Mouse (Mus musculus) stomach, embryonic 14.5 days (tissue): ENCODE measurements at regions not wholly inside any gene's neighbourhood (a gene's known extent, or its start where the extent isn't known, plus 50 kb on each side); places are given as distances from the start of the nearest gene placed in this dataset.

Experiments used
- ATAC-seq: fragments of 200-750 bp; cut with Nextera tagmentation; 2 replicates; pipeline ENCODE4 v1.8.0; 2017; ENCODE audit warnings: low read depth, moderate TSS enrichment; ENCODE audit not compliant: insufficient number of reproducible peaks, insufficient read depth, low FRiP score
- H3K27ac ChIP-seq: fragments of 300-500 bp; sonication (generic); 2 replicates; pipeline ENCODE4 v1.5.1; 2014; ENCODE audit warnings: mild to moderate bottlenecking, low read length, moderate library complexity, mixed read lengths
- H3K27me3 ChIP-seq: fragments of 300-500 bp; sonication (generic); 2 replicates; pipeline ENCODE4 v1.6.1; 2014; ENCODE audit warnings: low read length, control low read depth, mixed read lengths; ENCODE audit not compliant: control insufficient read depth, insufficient read depth
- H3K36me3 ChIP-seq: fragments of 300-500 bp; sonication (generic); 2 replicates; pipeline ENCODE4 v1.6.1; 2014; ENCODE audit warnings: mild to moderate bottlenecking, control low read depth, low read length, moderate library complexity, mixed read lengths; ENCODE audit not compliant: control insufficient read depth, insufficient read depth
- H3K4me1 ChIP-seq: fragments of 300-500 bp; sonication (generic); 2 replicates; pipeline ENCODE4 v1.6.1; 2014; ENCODE audit warnings: low read length, control low read depth, mixed read lengths; ENCODE audit not compliant: control insufficient read depth, insufficient read depth
- H3K4me2 ChIP-seq: fragments of 300-500 bp; sonication (generic); replicated peaks from 2 replicates; pipeline ENCODE4 v1.6.1; 2014; ENCODE audit warnings: low read depth, low read length, control low read depth
- H3K4me3 ChIP-seq: fragments of 300-500 bp; sonication (generic); 2 replicates; pipeline ENCODE4 v1.5.1; 2014; ENCODE audit warnings: low read depth, low read length, control low read depth
- H3K9ac ChIP-seq: fragments of 300-500 bp; sonication (generic); replicated peaks from 2 replicates; pipeline ENCODE4 v1.6.1; 2014; ENCODE audit warnings: low read depth, mild to moderate bottlenecking, control low read depth, low read length, moderate library complexity, mixed read lengths
- H3K9me3 ChIP-seq: fragments of 300-500 bp; sonication (generic); 2 replicates; pipeline ENCODE4 v1.6.1; 2016; ENCODE audit warnings: low read depth, low read length, control low read depth; ENCODE audit not compliant: control insufficient read depth
- WGBS: fragments of 180-500 bp; shearing (Covaris S2); extraction: QIAGEN DNeasy Blood & Tissue Kit; methylation state at CpG from one replicate; pipeline ENCODE4 v1.1.7; 2014; 5-methylcytosine and 5-hydroxymethylcytosine counted together

DNA sequence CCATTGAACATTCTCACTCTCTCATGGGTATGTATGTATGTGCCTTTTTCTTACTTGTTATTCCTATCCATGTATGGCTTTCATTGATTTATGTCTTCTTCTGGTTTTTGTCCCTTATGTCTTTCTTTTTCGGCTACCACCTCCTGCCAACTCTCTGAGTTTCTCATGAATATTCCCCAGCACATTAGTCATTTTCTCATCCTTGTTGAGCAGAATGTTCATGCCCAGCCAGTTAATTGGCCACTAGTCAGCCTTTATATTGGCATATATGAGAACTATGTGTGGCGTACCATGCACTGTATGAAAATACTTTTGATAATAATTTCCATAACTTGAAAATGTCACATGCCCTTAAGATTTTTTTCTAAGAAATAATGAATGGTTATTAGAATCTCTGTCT, 56.8 kb upstream of the Galnt13 start:
- WGBS = 92% methylated on average over 2 of the region's 2 CpGs
- Histone ChIP-seq H3K4me2 (no peak overlapping the region), H3K27ac (no peak overlapping the region), H3K9me3 (no peaks in the 10 kb centered on the region), H3K4me1 (no peaks in the 10 kb centered on the region), H3K36me3 (no peaks in the 10 kb centered on the region), H3K27me3 (no peaks in the 10 kb centered on the region), H3K9ac (no peak overlapping the region), H3K4me3 (no peak overlapping the region)
- no peak for ATAC-seq
